Mouse (Mus musculus) ovary, adult 18-20 months (tissue): ENCODE measurements around the gene Ncbp3.

ENCODE experiments used
- DNase-seq: peaks from one replicate; pipeline ENCODE4 v3.0.0; 2022; ENCODE audit warnings: low spot score, mixed read lengths

Gene Ncbp3

GRCm38 (mm10) chr11:73030821-73031498 is 16.6 kb upstream of the Ncbp3 start:
- peak; percentile 88 for DNase-seq

DNA sequence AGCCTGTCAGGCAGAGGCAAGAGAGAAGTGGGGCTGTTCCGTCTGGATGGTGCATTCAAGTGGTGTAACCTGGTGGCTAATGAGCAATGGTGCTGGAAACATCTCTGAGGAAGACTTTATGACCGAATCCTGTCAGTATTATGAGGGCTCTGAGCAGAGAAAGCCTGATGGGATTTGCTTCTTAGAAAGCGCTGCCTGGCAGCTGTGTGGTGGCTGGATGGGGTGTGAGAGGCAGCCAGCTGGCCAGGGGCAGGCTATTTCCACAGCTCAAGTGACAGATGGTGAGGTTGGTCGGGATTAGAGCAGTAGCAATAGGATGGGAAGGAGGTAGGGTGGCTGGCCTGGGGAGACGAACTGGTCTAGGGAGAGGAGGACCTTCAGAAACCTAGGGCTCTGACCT is 16.0 kb upstream of the Ncbp3 start:
- DNase-seq: no peak

- DNase-seq: no peak
Measured at GRCm38 (mm10) chr11:73036077-73036476, 11.5 kb upstream of the Ncbp3 start.

- DNase-seq: no peak
Measured at GRCm38 (mm10) chr11:73036889-73037288, 10.7 kb upstream of the Ncbp3 start.

- no peak for DNase-seq
Measured at GRCm38 (mm10) chr11:73037691-73038090, 9.9 kb upstream of the Ncbp3 start.

DNA sequence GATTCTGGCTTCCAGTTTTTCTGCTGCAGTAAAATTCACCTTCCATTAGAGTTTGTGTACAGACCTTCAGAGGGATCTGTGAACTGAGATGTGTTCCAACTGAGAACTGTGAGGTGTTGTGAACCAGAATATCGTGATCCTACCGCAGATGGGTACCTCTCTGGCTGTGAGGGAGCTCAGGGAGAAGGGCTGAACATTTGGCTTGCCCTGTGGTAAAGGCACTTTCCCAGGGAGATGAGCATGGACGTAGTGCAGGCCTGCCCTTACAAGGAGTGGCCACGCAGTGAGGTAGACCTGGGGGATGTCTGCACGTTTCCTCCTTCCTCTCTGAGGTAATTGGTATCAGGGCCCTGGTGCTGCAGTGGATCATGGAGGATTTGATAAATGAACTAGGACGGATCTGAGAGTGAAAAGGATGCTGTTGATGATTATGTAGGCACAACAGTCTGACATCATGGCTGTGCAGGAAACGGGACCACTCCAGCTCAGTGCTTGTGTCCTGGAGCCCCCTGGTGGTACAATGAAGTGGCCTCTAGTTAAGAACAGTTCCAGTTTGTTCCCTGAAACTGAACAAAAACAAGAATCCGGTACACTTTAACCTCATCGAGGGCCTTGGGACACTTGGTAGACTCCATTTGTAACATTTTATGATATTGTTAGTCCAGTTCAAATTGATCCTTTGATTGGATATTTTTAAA is 8.3 kb upstream of the Ncbp3 start:
- no peak for DNase-seq

- DNase-seq: no peak
Measured at GRCm38 (mm10) chr11:73044229-73044755, 3.3 kb upstream of the Ncbp3 start.

DNA sequence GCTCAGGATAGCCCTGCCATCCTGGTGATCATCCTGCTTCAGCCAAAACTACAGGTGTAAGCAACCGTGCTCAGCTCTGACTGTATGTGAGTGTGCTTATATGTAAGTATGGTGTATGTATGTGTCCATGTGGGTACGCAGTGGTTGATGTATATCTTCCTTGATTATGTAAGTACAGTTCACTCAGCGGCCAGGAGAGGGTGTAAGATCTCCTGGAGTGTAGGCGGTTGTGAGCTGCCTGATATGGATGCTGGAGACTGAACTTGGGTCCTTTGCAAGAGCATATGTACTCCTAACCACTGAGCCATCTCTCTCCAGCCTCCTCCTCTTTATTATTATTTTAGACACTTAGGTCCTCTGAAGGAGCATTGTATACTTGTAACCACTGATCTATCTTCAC is 2.8 kb upstream of the Ncbp3 start:
- DNase-seq: no peak

DNA sequence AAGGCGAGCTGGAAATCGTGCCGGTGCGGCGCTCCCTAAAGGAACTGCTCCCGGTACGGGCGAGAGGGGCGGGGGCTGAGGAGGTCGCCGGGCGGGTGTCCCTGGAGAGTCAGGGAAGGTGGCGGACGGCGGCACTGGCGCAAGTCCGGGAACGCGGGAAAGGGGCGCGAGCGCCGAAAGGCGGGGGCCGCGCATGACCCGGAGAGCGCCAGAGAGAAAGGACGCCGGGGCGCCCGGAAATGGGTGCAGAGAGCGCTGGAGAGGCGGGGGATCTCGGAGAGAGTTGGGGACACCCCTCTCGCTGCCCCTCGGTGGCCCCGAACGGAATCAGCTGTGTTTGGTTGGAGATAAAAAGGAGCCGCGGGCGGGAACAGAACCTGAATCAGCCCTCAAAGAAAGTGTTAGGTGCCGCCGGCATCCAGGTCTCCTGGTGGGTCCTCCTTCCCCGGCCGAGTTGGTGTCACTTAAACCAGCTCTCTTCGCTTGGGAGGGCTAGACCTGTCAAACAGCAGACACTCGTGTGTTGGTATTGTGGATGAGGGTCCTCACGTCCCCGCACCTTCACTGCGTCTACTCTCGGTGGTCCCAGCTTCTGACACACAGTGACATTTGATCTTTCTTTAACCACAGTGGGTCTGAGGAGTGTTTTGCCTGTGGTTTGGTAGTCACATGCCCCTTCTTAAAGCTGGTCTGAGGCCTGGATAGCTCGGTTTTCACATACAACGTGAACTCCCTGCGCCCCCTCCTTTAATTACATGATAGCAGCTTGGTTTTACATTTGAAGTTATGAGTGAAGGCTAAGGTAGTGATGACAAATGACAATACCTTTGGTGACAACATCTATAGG is 670 bp downstream of the Ncbp3 start:
- DNase-seq: peak; percentile 47

DNA sequence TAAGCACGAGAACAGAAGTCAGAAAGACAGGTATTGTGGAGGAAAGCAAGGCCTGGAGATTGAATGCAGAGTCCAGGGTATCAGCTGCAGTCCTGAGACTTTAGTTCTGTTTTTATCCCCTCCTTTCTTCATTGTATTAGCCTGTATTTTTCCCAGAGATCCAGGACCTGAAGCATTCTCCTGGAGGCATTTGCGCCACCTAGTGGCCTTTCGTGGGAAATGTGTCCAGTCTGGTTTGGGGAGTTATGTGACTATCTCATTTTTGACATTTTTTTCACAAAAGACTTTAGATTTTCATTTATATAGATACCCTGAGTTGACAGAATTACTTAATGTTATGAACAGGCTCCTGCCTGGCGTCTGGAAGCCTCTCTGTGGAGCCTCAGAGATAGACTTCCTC is 1.8 kb downstream of the Ncbp3 start:
- peak; percentile 28 for DNase-seq

GRCm38 (mm10) chr11:73052795-73053194 is 5.2 kb downstream of the Ncbp3 start:
- no peak for DNase-seq

DNA sequence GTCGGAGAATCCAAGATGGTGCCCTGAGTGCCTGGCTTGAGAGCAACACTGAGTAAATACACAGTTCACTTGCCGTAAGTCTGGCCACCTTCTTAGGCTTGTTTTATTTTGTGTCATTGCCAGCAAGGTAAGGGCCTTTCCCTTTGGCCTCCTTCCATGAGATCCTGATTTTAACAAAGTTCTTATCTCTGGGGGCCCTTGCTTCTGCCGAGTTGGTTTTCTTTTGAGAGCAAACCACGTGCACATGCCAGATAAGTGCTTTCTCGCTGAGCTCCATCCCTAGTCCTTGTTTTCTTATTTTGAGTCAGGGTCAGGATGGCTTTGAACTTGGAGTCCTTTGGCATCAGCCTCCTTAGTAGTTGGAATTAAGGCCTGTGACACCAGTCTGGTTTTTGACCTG is 10.1 kb downstream of the Ncbp3 start:
- no peak for DNase-seq

DNA sequence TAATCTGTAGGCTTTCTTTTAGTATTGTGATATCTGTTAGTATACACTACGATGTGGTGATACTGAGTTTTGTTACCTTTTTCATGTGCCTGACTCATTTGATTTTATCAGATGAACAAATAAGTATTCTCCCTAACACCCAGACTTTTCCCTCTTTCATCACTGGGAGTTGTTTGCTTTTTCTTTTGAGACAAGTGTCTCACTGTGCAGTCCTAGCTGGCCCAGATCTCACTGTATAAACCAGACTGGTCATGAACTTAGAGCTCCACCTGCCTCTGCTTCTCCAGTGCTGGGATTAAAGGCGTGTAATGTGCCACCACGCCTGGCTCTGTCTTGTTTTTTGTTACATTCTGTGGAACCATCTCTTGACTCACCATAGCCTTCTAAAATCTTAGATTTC is 12.0 kb downstream of the Ncbp3 start:
- DNase-seq: no peak

DNA sequence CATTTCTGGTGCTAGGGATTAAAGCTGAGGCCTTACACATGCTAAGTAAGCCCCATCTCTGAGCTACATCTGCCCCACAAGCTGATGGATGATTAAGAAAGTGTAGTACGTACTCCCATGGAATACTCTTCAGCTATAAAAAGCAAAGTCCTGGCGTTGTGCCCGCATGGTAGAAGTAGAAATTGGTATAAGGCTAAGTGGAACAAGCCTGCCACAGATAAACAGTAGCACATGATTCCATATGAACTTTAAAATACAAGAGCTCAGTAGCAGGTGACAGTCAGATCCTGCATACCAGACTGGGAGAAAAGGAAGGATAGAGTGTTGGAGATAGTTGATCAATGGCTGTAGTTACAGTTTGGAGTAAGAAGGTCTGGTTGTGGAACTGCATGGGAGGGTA is 13.8 kb downstream of the Ncbp3 start:
- DNase-seq: no peak

DNA sequence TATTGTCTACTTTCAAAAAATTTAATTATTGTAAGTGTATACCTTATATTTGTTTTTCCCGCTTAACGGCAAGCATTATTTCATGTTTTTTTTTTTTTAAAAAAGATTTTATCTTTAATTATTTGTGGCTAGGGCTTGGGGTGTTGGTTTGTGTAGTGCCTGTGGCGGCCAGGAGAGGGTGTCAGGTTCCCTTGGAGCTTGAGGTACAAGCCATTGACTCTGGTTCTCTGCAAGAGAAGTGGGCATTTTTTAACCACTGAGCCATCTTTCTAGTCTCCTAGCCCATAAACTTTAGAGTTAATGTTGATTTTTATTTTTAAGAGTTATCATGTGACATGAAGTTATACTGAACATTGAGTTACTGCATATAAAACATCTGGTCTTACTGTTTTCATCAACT is 24.3 kb downstream of the Ncbp3 start:
- DNase-seq: no peak

GRCm38 (mm10) chr11:73076295-73076694 is 28.7 kb downstream of the Ncbp3 start:
- no peak for DNase-seq

- no peak for DNase-seq
Measured at GRCm38 (mm10) chr11:73076733-73077132, 29.1 kb downstream of the Ncbp3 start.

GRCm38 (mm10) chr11:73077211-73077720 is 29.7 kb downstream of the Ncbp3 start:
- DNase-seq: no peak

DNA sequence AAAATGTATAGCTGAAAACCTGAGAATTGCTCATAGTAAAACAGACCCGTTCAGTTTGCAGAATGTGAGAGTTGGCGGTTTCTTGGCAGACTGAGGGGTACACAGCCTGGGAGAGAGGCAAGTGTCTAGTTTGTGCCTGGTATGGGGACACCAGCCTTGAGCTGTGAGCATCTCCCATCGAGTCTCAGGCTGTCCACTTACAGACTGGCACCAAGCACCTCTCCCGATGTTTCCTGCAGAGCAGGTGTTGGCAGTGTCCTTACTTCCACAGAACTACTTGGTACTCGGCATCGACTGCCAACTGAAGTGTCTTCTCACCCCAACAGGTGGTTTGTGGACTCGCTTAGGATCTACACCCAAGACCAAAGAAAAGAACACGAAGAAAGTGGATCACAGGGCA is 31.0 kb downstream of the Ncbp3 start:
- no peak for DNase-seq

- DNase-seq: no peak
Measured at GRCm38 (mm10) chr11:73080306-73080705, 32.7 kb downstream of the Ncbp3 start.

DNA sequence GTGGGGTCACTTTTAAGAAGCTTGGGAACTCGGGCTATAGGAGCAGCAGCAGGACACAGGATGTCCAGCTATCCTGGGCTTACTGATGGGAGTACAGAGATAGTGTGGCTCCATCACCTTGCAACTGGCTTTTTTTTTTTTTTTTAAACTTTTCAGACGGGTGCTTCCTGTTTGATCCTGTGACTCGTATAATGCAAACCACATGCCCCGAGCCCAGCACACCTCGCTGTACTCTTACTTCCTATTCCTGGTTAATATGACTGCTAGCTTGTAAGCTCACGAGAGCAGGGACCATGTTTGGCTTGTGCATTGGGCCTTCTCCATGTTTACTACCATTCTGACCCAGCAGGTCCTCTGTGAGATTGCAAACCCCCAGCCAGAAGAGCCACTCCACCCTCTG is 36.7 kb downstream of the Ncbp3 start:
- DNase-seq: no peak

DNA sequence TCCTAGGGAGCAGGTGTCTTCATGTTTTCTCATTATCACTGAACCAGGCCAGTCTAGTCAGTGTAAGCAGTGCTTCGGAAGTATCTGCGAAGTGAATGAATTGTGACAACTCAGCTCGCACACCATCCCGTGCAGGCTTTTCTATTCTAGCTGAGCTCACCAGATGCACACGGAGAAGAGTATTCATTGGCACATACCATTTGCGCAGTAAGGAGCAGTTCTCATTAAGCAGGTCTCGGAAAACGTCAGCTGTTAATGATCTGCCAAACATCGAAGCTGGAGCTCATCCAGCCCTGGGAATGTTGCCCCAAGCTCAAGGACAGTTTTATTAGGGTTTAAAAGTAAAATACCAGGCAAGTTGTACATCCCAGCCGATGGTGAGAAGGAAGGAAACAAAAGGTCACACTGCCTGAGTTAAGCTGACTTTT is 37.2 kb downstream of the Ncbp3 start:
- DNase-seq: peak; percentile 64
